In genomic region chr15:62152133-62152532, GRCm38 (mm10) we compare ENCODE assay signal across 27 mouse cellular contexts.
A peak's percentile ranks its signal among the peaks of the same experiment; 100 is the strongest.
DNase-seq lines count a peak whose midpoint lies in the region; ATAC-seq lines count a peak whose summit lies in the region.
"Had no signal": no experiment of that assay in that cellular context is flagged by ENCODE, and none has a peak within 500 bp of the region (broad histone marks: within the 10 kb centered on the region; RNA-seq: fewer than 3 reads in every experiment).

No protein-coding gene starts in this region.

- WGBS in liver, embryonic 16.5 days (ENCODE audit: insufficient replicate concordance): 54% methylated on average over 2 of the region's 2 CpGs
- WGBS in midbrain, embryonic 15.5 days: 96% methylated on average over 2 of the region's 2 CpGs

- DNase-seq in layer of hippocampus, adult 9-11 months: peak; percentile 16
- DNase-seq in layer of hippocampus, postnatal 14 days (ENCODE audit: low spot score in 2 of 2): no peak
- no peak for DNase-seq in left cerebral cortex, postnatal 14 days (ENCODE audit: low spot score in 2 of 2)
- no peak for DNase-seq in left cerebral cortex, postnatal 25 days (ENCODE audit: low spot score in 2 of 2)
- DNase-seq: cerebellum, adult 11 months; cerebellum, postnatal 10 days; gastrocnemius, adult 2 months; heart, postnatal 36 days; kidney, adult 18-20 months; kidney, postnatal 4 days; right cerebral cortex, postnatal 14 days; spleen, adult 18-20 months; thymus, postnatal 14 days had no signal

- no peaks in the 10 kb centered on the region for H3K27me3 ChIP-seq in liver, embryonic 16.5 days (ENCODE audit: control insufficient read depth, insufficient read depth, low read depth, low read length)
- H3K27me3 ChIP-seq in midbrain, embryonic 15.5 days (replicated peaks): no peaks in the 10 kb centered on the region
- H3K27me3 ChIP-seq: forebrain, embryonic 13.5 days; heart, embryonic 15.5 days; hindbrain, embryonic 13.5 days; limb, embryonic 13.5 days; lung, embryonic 15.5 days; midbrain, embryonic 13.5 days; neural tube, embryonic 15.5 days; Patski had no signal

- no peaks in the 10 kb centered on the region for H3K9me3 ChIP-seq in liver, embryonic 16.5 days (replicated peaks; ENCODE audit: control insufficient read depth, low read length)
- no peaks in the 10 kb centered on the region for H3K9me3 ChIP-seq in midbrain, embryonic 15.5 days
- H3K9me3 ChIP-seq: forebrain, embryonic 13.5 days; heart, embryonic 15.5 days; hindbrain, embryonic 13.5 days; limb, embryonic 13.5 days; lung, embryonic 15.5 days; midbrain, embryonic 13.5 days; neural tube, embryonic 15.5 days had no signal

- peaks cover 59% of the 10 kb centered on the region for H3K4me1 ChIP-seq in liver, embryonic 16.5 days (ENCODE audit: control insufficient read depth, low read depth, low read length)
- peaks cover 3% of the 10 kb centered on the region; the same call in 1 of the 2 replicates for H3K4me1 ChIP-seq in midbrain, embryonic 15.5 days
- H3K4me1 ChIP-seq: lung, embryonic 15.5 days; neural tube, embryonic 15.5 days had no signal

- no peak overlapping the region for H3K4me2 ChIP-seq in liver, embryonic 16.5 days (ENCODE audit: low read depth, low read length)
- no peak overlapping the region for H3K4me2 ChIP-seq in midbrain, embryonic 15.5 days
- H3K4me2 ChIP-seq: forebrain, embryonic 13.5 days; heart, embryonic 15.5 days; hindbrain, embryonic 13.5 days; limb, embryonic 13.5 days; lung, embryonic 15.5 days; midbrain, embryonic 13.5 days; neural tube, embryonic 15.5 days had no signal

- intact Hi-C loops in left cerebral cortex, postnatal 14 days (cut with DNase I): no loop called here
- intact Hi-C loops in left cerebral cortex, postnatal 25 days (cut with DNase I): no loop called here

- no peak overlapping the region for H3K4me3 ChIP-seq in liver, embryonic 16.5 days (ENCODE audit: low read depth, low read length)
- no peak overlapping the region for H3K4me3 ChIP-seq in midbrain, embryonic 15.5 days
- H3K4me3 ChIP-seq: forebrain, embryonic 13.5 days; gastrocnemius, adult 2 months; heart, embryonic 15.5 days; hindbrain, embryonic 13.5 days; limb, embryonic 13.5 days; lung, embryonic 15.5 days; midbrain, embryonic 13.5 days; neural tube, embryonic 15.5 days had no signal

- peak; percentile 68 for ATAC-seq in common myeloid progenitor, adult 5-6 weeks (replicated peaks; ENCODE audit: low read depth, poor library complexity, severe bottlenecking)
- ATAC-seq in liver, embryonic 16.5 days (ENCODE audit: low read depth): no peak
- ATAC-seq in monocyte, adult 5-6 weeks (replicated peaks; ENCODE audit: insufficient number of reproducible peaks, low FRiP score, low TSS enrichment, poor library complexity, severe bottlenecking): peak; percentile 50; the same call in 1 of the 2 replicates
- no peak for ATAC-seq in midbrain, embryonic 15.5 days (replicated peaks)
- ATAC-seq: CD4-positive, CD25-positive, alpha-beta regulatory T cell, adult 4 months; forebrain, embryonic 13.5 days; inflammation-experienced regulatory T-cells, adult 6 months; midbrain, embryonic 13.5 days; Patski had no signal

- H3K27ac ChIP-seq in liver, embryonic 16.5 days (ENCODE audit: low read length): peak overlapping the region; percentile 31
- no peak overlapping the region for H3K27ac ChIP-seq in midbrain, embryonic 15.5 days
- H3K27ac ChIP-seq: forebrain, embryonic 13.5 days; gastrocnemius, adult 2 months; heart, embryonic 15.5 days; hindbrain, embryonic 13.5 days; limb, embryonic 13.5 days; lung, embryonic 15.5 days; midbrain, embryonic 13.5 days; neural tube, embryonic 15.5 days had no signal

- no peak overlapping the region for H3K9ac ChIP-seq in liver, embryonic 16.5 days (ENCODE audit: low read depth, low read length)
- H3K9ac ChIP-seq in midbrain, embryonic 15.5 days: no peak overlapping the region
- H3K9ac ChIP-seq: forebrain, embryonic 13.5 days; heart, embryonic 15.5 days; hindbrain, embryonic 13.5 days; limb, embryonic 13.5 days; lung, embryonic 15.5 days; midbrain, embryonic 13.5 days; neural tube, embryonic 15.5 days had no signal

- H3K36me3 ChIP-seq in liver, embryonic 16.5 days (ENCODE audit: control insufficient read depth, insufficient read depth): no peaks in the 10 kb centered on the region
- no peaks in the 10 kb centered on the region for H3K36me3 ChIP-seq in midbrain, embryonic 15.5 days (replicated peaks)
- H3K36me3 ChIP-seq: heart, embryonic 15.5 days; hindbrain, embryonic 13.5 days; limb, embryonic 13.5 days; lung, embryonic 15.5 days; midbrain, embryonic 13.5 days; neural tube, embryonic 15.5 days had no signal

Comparison
In these comparisons a context has a peak if more than half of its experiments do, and no peak if none do; other contexts are left out.
1. ATAC-seq: peak in common myeloid progenitor, adult 5-6 weeks (single experiment) and monocyte, adult 5-6 weeks (single experiment); none in liver, embryonic 16.5 days (single experiment) and midbrain, embryonic 15.5 days (single experiment).